Mouse (Mus musculus) heart, embryonic 16.5 days (tissue): ENCODE measurements around the gene Klk1b9. TPM values are rescaled to one million over a fixed set of nuclear protein-coding genes. Genes with fewer than 3 reads are reported as not detected.

Experiments used
- ATAC-seq: fragments of 200-750 bp; cut with Nextera tagmentation; replicated peaks from 2 replicates; pipeline ENCODE4 v1.8.0; 2017; ENCODE audit warnings: moderate number of reproducible peaks; ENCODE audit not compliant: insufficient read depth, low FRiP score; ENCODE audit errors: extremely low read depth
- H3K27ac ChIP-seq: fragments of 300-500 bp; sonication (generic); 2 replicates; pipeline ENCODE4 v1.5.1; 2014; ENCODE audit warnings: mild to moderate bottlenecking, low read length, control low read depth, moderate library complexity
- H3K27me3 ChIP-seq: fragments of 300-500 bp; sonication (generic); 2 replicates; pipeline ENCODE4 v1.6.1; 2014; ENCODE audit warnings: low read length, mixed read lengths; ENCODE audit not compliant: control insufficient read depth, insufficient read depth
- H3K36me3 ChIP-seq: fragments of 300-500 bp; sonication (generic); 2 replicates; pipeline ENCODE4 v1.6.1; 2014; ENCODE audit not compliant: control insufficient read depth, insufficient read depth
- H3K4me1 ChIP-seq: fragments of 300-500 bp; sonication (generic); 2 replicates; pipeline ENCODE4 v1.6.1; 2014; ENCODE audit warnings: low read length, mixed read lengths; ENCODE audit not compliant: control insufficient read depth, insufficient read depth
- H3K4me2 ChIP-seq: fragments of 300-500 bp; sonication (generic); 2 replicates; pipeline ENCODE4 v1.6.1; 2014; ENCODE audit warnings: low read depth, mild to moderate bottlenecking, control low read depth, low read length
- H3K4me3 ChIP-seq: fragments of 300-500 bp; sonication (generic); 2 replicates; pipeline ENCODE4 v1.5.1; 2014; ENCODE audit warnings: mild to moderate bottlenecking, control low read depth, low read length
- H3K9ac ChIP-seq: fragments of 300-500 bp; sonication (generic); 2 replicates; pipeline ENCODE4 v1.6.1; 2014; ENCODE audit warnings: low read length, control low read depth
- H3K9me3 ChIP-seq: fragments of 300-500 bp; sonication (generic); replicated peaks from 2 replicates; pipeline ENCODE4 v1.6.1; 2016; ENCODE audit warnings: low read length; ENCODE audit not compliant: control insufficient read depth
- WGBS: fragments of 180-500 bp; shearing (Covaris S2); extraction: QIAGEN DNeasy Blood & Tissue Kit; methylation state at CpG from one replicate; pipeline ENCODE4 v1.1.7; 2014; 5-methylcytosine and 5-hydroxymethylcytosine counted together
- polyA plus RNA-seq: library from polyadenylated mRNA; unstranded; fragments of >200 nt; fragmentation: Nextera tagmentation; extraction: Ambion mirVana; gene quantifications from 2 replicates; pipeline ENCODE4 v1.2.1, GENCODE M21; 2015

Klk1b9 gene
- polyA plus RNA-seq, 1 experiment from 2014 or later = not detected

- Histone ChIP-seq H3K4me2 (no peak overlapping the region), H3K4me3 (no peak overlapping the region), H3K36me3 (no peaks in the 10 kb centered on the region), H3K9me3 (no peaks in the 10 kb centered on the region), H3K4me1 (no peaks in the 10 kb centered on the region), H3K27me3 (no peaks in the 10 kb centered on the region), H3K27ac (no peak overlapping the region), H3K9ac (no peak overlapping the region)
- no peak for ATAC-seq
- WGBS = 81% methylated on average over 5 of the region's 5 CpGs
Measured at GRCm38 (mm10) chr7:44015071-44015470, 39.2 kb downstream of the Klk1b9 start.

Other genes starting within 250 kb of the Klk1b9 start
- not detected in 2 replicates for gene Klk12, start 207.2 kb upstream of the Klk1b9 start, polyA plus RNA-seq
- 0.19 and 0.25 TPM in 2 replicates for gene Klk11, start 201.5 kb upstream of the Klk1b9 start, polyA plus RNA-seq
- gene Klk10, start 195.0 kb upstream of the Klk1b9 start, polyA plus RNA-seq = 1.6 and 1.7 TPM in 2 replicates
- 0.09 and 0.10 TPM in 2 replicates for gene Klk9, start 184.2 kb upstream of the Klk1b9 start, polyA plus RNA-seq
- gene Klk8, start 178.5 kb upstream of the Klk1b9 start, polyA plus RNA-seq = 22.1 and 23.0 TPM in 2 replicates
- 0.12 TPM in 1 of 2 replicates, not detected in the other for gene Klk7, start 164.8 kb upstream of the Klk1b9 start, polyA plus RNA-seq
- not detected in 2 replicates for gene Klk6, start 151.6 kb upstream of the Klk1b9 start, polyA plus RNA-seq
- gene Klk5, start 134.1 kb upstream of the Klk1b9 start, polyA plus RNA-seq = not detected in 2 replicates
- 0.11 and 0.15 TPM in 2 replicates for gene Klk4, start 94.9 kb upstream of the Klk1b9 start, polyA plus RNA-seq
- not detected in 2 replicates for gene Klk15, start 42.3 kb upstream of the Klk1b9 start, polyA plus RNA-seq
- not detected in 2 replicates for gene Klk1b8, start 25.4 kb upstream of the Klk1b9 start, polyA plus RNA-seq
- gene Klk1b1, start 9.3 kb upstream of the Klk1b9 start, polyA plus RNA-seq = 0.28 TPM in 1 of 2 replicates, not detected in the other
- gene Klk1b11, start 19.8 kb downstream of the Klk1b9 start, polyA plus RNA-seq = 0.17 TPM in 1 of 2 replicates, not detected in the other
- 0.13 TPM in 1 of 2 replicates, not detected in the other for gene Klk1b26, start 36.1 kb downstream of the Klk1b9 start, polyA plus RNA-seq
- gene Klk1b27, start 76.2 kb downstream of the Klk1b9 start, polyA plus RNA-seq = not detected in 2 replicates
- gene Klk1b21, start 126.3 kb downstream of the Klk1b9 start, polyA plus RNA-seq = not detected in 2 replicates
- not detected in 2 replicates for gene Klk1b22, start 136.6 kb downstream of the Klk1b9 start, polyA plus RNA-seq
- gene Klk1b16, start 160.7 kb downstream of the Klk1b9 start, polyA plus RNA-seq = not detected in 2 replicates
- gene Klk1b24, start 212.2 kb downstream of the Klk1b9 start, polyA plus RNA-seq = not detected in 2 replicates
- not detected in 2 replicates for gene Klk1b3, start 222.1 kb downstream of the Klk1b9 start, polyA plus RNA-seq
- not detected in 2 replicates for gene Klk1b4, start 231.4 kb downstream of the Klk1b9 start, polyA plus RNA-seq
- not detected in 2 replicates for gene Klk1b5, start 239.9 kb downstream of the Klk1b9 start, polyA plus RNA-seq
- gene Klk1, start 249.3 kb downstream of the Klk1b9 start, polyA plus RNA-seq = 0.25 TPM in 1 of 2 replicates, not detected in the other